Mouse (Mus musculus): ENCODE measurements around the gene Muc1. TPM values are rescaled to one million over a fixed set of nuclear protein-coding genes. Genes with fewer than 3 reads are reported as not detected.

The Muc1 gene
- 0.24 and 0.74 TPM in 2 replicates for polyA plus RNA-seq (2016; fragmentation: Nextera tagmentation; extraction: Ambion mirVana)

DNA sequence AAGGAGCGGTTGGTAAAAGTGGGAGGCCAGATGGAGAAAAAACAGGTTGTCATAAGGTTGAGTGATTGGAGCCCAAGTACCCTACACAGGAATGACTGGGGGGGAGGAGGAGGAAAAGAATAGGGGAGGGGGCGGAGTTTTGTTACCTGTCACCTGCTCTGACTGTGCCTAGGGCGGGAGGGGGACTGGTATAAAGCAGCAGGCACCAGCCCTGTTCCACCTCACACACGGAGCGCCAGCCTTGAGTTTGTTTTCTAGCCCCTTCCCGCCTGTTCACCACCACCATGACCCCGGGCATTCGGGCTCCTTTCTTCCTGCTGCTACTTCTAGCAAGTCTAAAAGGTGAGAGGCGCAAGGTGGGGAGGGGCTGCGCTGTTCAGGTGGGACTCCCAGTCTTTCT lies at the start of gene Muc1:
Gene Muc1 (plus strand): TSS at position 222 of the 400 bp plus-strand sequence.
- H3K4me3 ChIP-seq: peak within 1 kb of the TSS; percentile 66
- peaks cover 50% of the 10 kb centered on the region for H3K4me1 ChIP-seq
- 16% methylated on average over 10 of the region's 10 CpGs for WGBS
- no peaks in the 10 kb centered on the region for H3K9me3 ChIP-seq (replicated peaks)
- peak within 1 kb of the TSS; percentile 87 for H3K27ac ChIP-seq
- no peak for DNase-seq (ENCODE audit: low spot score)
- H3K27me3 ChIP-seq (ENCODE audit: low read depth, poor library complexity, severe bottlenecking): peaks cover 66% of the 10 kb centered on the region
- H3K36me3 ChIP-seq: peaks cover 16% of the 10 kb centered on the region

DNA sequence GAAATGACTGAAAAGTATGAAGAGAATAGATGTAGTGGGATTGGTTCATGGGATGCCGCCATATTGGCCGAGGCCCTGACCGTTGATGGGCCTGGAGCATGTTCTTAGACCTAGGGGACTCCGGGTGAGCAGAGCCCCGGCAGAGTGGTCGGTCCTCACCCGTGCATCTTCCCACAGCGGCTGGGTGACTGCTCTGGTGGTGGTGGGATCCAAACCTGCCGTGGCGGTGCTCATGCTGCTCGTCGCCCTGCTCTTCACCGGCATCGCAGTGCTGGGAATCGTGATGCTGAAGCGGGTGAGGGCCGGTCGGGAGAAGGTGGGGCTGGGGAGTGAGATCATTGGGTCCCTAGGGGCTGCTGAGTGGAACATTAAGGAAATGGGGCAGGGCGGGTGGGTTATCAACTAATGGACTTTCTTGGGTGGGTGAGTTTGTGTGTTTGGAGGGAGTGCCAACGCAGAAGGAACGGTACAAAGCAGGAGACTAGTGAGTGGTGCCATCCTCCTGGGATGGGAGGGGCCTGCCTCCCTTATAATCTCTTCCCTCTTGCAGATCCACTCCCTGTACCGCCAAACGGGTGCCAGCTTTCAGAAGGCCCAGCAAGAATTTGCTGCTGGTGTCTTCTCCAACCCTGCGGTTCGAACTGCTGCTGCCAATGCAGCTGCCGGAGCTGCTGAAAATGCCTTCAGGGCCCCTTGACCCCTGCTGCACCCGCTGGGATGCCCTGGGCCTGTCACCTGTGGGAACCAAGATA lies 46.9 kb upstream of the Muc1 start:
- Histone ChIP-seq H3K4me1 (peaks cover 61% of the 10 kb centered on the region), H3K9me3 (replicated peaks) (no peaks in the 10 kb centered on the region), H3K4me3 (no peak overlapping the region), H3K27me3 (ENCODE audit: low read depth, poor library complexity, severe bottlenecking) (no peaks in the 10 kb centered on the region), H3K27ac (no peak overlapping the region; the same call in 1 of the 2 replicates), H3K36me3 (peaks cover 48% of the 10 kb centered on the region)
- 89% methylated on average over 27 of the region's 27 CpGs for WGBS
- no peak for DNase-seq (ENCODE audit: low spot score)

DNA sequence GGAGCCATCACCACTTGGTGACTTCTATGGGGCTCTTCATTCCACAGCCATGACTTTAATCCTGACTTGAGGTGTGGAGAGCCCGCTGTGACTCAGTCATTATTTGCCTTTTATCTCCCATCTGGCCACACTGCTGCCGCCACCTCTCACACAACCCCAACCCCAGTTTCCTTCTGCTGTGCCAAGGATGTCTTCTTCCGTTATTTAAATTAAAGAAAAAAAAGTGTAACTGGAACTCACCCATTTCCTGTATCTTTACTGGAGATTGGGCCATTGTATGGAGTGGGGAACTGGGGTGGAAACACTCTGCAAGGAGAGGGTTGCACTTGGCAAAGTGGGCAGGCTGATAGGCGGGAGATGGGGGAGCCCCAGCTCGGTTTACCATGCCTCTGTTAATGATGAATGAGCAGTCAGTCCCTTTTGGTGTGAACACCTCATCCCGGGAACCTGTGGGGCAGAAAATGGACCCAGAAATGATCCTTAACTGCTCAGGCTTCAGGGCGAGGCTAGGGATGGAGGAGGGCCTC lies 46.3 kb upstream of the Muc1 start:
- Histone ChIP-seq H3K4me1 (peaks cover 66% of the 10 kb centered on the region), H3K36me3 (peaks cover 55% of the 10 kb centered on the region), H3K9me3 (replicated peaks) (no peaks in the 10 kb centered on the region), H3K27ac (peak overlapping the region; percentile 86), H3K27me3 (ENCODE audit: low read depth, poor library complexity, severe bottlenecking) (no peaks in the 10 kb centered on the region), H3K4me3 (peak overlapping the region; percentile 57)
- WGBS: 40% methylated on average over 7 of the region's 7 CpGs
- DNase-seq (ENCODE audit: low spot score): no peak

DNA sequence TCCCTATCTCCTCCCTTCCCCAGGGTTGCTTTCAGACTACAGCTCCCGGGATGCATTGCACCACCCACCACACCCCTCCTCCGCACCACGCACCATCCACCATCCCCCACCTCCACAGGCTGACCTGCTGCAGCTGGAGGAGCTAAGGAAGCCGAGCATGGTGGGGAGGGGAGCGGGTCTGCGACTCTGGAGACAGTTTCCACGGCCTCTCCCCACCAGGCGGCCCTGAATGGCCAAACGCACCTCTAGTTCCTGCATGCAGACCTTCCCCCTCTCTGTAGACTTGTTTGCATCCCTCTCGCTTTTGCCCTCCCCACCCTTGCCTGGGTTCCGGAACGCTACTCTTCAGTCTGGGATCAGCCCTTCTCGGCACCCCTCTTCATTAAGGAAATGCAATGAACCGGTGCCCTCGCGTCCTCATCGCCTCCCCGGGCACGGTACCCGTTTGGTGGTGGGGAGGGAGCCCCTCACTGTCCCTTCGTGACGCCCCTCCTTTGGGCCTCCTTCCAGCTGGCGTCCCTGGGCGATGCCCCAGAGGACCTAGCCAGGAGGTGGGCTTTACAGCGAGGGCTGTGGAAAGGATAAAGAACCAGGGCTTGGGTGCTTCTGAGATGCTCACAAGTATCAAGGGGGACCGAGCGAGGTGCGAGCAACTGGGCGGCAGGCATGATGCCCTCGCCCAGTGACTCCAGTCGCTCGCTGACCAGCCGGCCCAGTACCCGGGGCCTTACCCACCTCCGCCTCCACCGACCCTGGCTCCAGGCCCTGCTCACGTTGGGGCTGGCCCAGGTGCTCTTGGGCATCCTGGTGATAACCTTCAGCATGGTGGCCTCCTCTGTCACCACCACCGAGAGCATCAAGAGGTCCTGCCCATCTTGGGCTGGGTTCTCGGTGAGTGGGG lies 45.5 kb upstream of the Muc1 start, which contains the start of gene Fam189b:
Gene Fam189b (plus strand): TSS at position 86 of the 901 bp plus-strand sequence.
- Histone ChIP-seq H3K4me1 (peaks cover 67% of the 10 kb centered on the region), H3K4me3 (peak within 1 kb of the TSS; percentile 57), H3K36me3 (peaks cover 62% of the 10 kb centered on the region), H3K9me3 (replicated peaks) (no peaks in the 10 kb centered on the region), H3K27ac (peak within 1 kb of the TSS; percentile 86), H3K27me3 (ENCODE audit: low read depth, poor library complexity, severe bottlenecking) (no peaks in the 10 kb centered on the region)
- WGBS: 7% methylated on average over 39 of the region's 39 CpGs
- peak; percentile 89 for DNase-seq (ENCODE audit: low spot score)

DNA sequence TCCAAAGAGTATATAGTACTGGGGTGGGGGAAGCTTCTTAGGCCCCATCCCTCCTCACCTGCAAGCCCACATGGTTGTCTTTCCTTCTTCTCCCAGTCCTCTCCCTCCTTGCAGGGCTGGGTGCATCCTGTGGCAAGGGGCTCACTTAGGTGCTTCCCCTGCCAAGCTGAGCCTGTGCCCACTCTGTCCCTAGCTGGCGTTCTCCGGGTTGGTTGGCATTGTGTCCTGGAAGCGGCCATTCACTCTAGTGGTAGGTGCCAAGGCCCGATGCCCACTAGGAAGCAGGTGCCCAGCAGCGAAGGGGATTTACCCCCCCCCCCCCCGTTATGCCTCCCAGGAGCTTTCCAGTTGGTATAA lies 44.9 kb upstream of the Muc1 start:
- Histone ChIP-seq H3K4me1 (peaks cover 60% of the 10 kb centered on the region), H3K27ac (peak overlapping the region; percentile 86), H3K27me3 (ENCODE audit: low read depth, poor library complexity, severe bottlenecking) (no peaks in the 10 kb centered on the region), H3K36me3 (peaks cover 66% of the 10 kb centered on the region), H3K9me3 (replicated peaks) (no peaks in the 10 kb centered on the region), H3K4me3 (peak overlapping the region; percentile 57)
- WGBS: 82% methylated on average over 6 of the region's 6 CpGs
- no peak for DNase-seq (ENCODE audit: low spot score)

DNA sequence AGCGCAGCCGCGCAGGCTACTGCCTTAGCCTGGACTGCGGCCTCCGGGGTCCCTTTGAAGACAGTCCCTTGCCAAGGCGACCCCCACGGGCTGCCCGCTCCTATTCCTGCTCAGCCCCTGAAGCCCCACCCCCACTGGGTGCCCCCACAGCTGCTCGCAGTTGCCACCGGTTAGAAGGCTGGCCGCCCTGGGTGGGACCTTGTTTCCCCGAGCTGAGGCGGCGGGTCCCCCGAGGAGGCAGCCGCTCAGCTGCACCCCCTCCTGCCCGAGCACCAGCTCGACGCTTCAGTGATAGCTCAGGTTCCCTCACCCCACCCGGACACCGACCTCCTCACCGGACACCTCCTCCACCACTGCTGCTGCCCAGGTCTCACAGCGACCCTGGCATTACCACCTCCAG lies 41.7 kb upstream of the Muc1 start:
- no peaks in the 10 kb centered on the region for H3K27me3 ChIP-seq (ENCODE audit: low read depth, poor library complexity, severe bottlenecking)
- H3K36me3 ChIP-seq: peaks cover 34% of the 10 kb centered on the region
- 51% methylated on average over 23 of the region's 23 CpGs for WGBS
- H3K4me3 ChIP-seq: no peak overlapping the region
- no peaks in the 10 kb centered on the region for H3K9me3 ChIP-seq (replicated peaks)
- peaks cover 55% of the 10 kb centered on the region for H3K4me1 ChIP-seq
- H3K27ac ChIP-seq: peak overlapping the region; percentile 10; the same call in 1 of the 2 replicates
- DNase-seq (ENCODE audit: low spot score): no peak

DNA sequence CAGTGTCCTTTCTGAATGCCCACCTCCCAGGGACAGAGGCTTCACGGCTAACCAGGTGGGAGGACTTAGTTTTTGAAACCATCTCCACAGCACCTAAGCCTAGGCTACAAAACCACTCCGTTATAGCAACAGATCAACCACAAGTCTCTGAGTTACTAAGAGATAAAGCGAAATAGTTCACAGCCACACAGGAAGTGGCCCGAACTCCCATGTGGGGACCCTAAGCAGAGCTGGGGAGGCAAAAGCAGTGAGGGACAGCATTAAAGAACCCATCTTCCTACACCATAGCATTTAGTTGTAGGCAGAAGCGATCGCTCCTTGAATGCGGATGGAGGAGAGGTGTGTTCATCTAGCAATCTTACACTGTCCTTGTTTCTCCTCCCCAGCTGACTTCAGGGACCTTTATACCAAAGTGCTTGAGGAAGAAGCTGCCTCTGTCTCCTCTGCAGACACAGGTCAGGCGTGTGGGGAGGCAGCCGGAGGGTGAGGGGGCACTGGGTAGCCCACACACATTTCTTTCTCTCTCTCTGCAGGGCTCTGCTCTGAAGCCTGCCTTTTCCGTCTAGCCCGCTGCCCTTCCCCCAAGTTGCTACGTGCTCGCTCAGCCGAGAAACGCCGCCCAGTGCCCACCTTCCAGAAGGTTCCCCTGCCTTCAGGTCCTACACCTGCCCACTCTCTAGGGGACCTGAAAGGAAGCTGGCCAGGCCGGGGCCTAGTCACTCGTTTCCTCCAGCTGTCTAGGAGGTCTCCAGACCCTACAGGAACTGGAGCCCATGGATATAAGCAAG lies 41.0 kb upstream of the Muc1 start:
- 81% methylated on average over 18 of the region's 18 CpGs for WGBS
- Histone ChIP-seq H3K36me3 (peaks cover 27% of the 10 kb centered on the region), H3K27ac (no peak overlapping the region), H3K4me1 (peaks cover 48% of the 10 kb centered on the region), H3K9me3 (replicated peaks) (no peaks in the 10 kb centered on the region), H3K27me3 (ENCODE audit: low read depth, poor library complexity, severe bottlenecking) (no peaks in the 10 kb centered on the region), H3K4me3 (no peak overlapping the region)
- DNase-seq (ENCODE audit: low spot score): no peak

DNA sequence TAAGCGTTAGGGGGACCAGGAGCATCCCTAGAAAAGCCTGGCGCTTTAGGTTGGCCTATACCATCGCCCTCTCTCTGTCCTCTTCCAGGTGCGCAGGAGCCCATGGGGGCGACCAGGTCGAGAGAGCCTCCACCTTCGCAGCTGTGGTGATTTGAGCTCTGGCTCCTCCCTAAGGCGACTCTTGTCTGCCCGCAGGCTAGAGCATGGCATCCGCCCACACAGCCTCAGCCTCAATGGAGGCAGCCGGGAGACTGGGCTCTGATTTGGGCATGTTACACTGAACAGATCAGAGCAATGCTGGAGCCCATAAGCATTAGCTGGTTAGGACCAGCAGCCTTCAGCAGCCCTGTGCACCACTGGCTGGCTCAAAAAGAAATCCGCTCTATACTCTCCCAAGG lies 40.4 kb upstream of the Muc1 start:
- no peak overlapping the region for H3K27ac ChIP-seq
- H3K4me1 ChIP-seq: peaks cover 42% of the 10 kb centered on the region
- DNase-seq (ENCODE audit: low spot score): no peak
- no peaks in the 10 kb centered on the region for H3K9me3 ChIP-seq (replicated peaks)
- peaks cover 27% of the 10 kb centered on the region for H3K36me3 ChIP-seq
- H3K4me3 ChIP-seq: no peak overlapping the region
- WGBS: 72% methylated on average over 12 of the region's 12 CpGs
- H3K27me3 ChIP-seq (ENCODE audit: low read depth, poor library complexity, severe bottlenecking): no peaks in the 10 kb centered on the region

DNA sequence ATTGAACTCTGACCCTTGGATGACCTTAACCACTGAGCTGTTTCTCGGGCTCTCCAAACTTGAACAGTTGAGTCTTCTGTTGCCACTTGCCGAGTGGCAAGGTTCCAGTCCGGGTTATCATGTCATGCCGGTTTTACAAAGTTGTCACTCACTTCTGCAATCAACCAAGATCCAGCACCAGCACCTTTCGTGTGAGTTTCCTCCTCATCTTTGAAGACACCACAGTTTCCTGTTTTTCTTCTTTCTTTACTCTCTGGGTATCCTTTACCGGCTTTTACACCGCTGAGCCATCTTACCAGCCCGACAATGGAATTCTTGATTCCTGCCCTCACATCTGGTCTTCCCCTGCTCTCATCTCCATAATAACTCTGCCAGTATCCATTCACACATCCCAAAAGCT lies 38.4 kb upstream of the Muc1 start:
- H3K9me3 ChIP-seq (replicated peaks): no peaks in the 10 kb centered on the region

DNA sequence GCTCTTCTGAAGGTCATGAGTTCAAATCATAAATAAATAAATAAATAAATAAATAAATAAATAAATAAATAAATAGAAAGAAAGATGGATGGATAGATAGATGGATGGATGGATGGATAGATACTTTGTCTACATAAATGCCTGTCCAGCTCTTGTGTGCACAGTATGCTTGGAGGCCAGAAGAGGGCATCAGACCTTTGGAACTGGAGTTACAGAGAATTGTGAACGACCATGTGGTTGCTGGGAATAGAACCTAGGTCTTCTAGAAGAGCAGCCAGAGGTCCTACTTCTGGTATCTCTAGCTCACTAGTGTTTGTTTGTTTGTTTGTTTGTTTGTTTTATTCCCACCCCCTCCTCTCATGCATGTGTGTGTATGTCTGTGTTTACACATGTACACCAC lies 35.5 kb upstream of the Muc1 start:
- DNase-seq (ENCODE audit: low spot score): no peak
- Histone ChIP-seq H3K4me3 (no peak overlapping the region), H3K27ac (no peak overlapping the region)

More for the DNA sequence above, 38.4 kb upstream of the Muc1 start:
- Histone ChIP-seq H3K27me3 (ENCODE audit: low read depth, poor library complexity, severe bottlenecking) (no peaks in the 10 kb centered on the region), H3K36me3 (peaks cover 27% of the 10 kb centered on the region), H3K4me3 (no peak overlapping the region), H3K27ac (no peak overlapping the region), H3K4me1 (peaks cover 23% of the 10 kb centered on the region)
- WGBS: 93% methylated on average over 8 of the region's 8 CpGs
- no peak for DNase-seq (ENCODE audit: low spot score)

DNA sequence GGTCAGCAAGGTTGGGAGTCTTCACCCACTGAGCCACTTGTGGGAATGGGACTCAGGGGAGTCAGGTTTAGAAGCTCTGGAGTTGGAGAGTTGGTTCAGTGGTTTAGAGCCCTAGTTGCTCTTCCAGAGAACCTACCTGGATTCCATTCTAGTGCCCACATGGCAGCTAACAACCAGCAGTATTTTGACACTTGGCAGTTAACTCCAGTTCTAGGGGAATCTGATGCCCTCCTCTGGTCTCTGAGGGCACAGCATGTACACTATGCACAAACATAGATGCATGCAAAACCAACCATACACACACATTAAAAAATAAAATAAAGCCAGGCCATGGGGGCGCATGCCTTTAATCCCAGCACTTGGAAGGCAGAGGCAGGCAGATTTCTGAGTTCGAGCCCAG lies 35.0 kb upstream of the Muc1 start:
- DNase-seq (ENCODE audit: low spot score): no peak

More for the DNA sequence above, 35.5 kb upstream of the Muc1 start:
- H3K9me3 ChIP-seq (replicated peaks): no peaks in the 10 kb centered on the region
- H3K4me1 ChIP-seq: peaks cover 16% of the 10 kb centered on the region
- WGBS: 72% methylated on average over 1 of the region's 1 CpGs
- H3K36me3 ChIP-seq: peaks cover 6% of the 10 kb centered on the region
- H3K27me3 ChIP-seq (ENCODE audit: low read depth, poor library complexity, severe bottlenecking): no peaks in the 10 kb centered on the region

More for the DNA sequence above, 35.0 kb upstream of the Muc1 start:
- H3K9me3 ChIP-seq (replicated peaks): no peaks in the 10 kb centered on the region
- no peaks in the 10 kb centered on the region for H3K27me3 ChIP-seq (ENCODE audit: low read depth, poor library complexity, severe bottlenecking)
- H3K4me3 ChIP-seq: no peak overlapping the region
- no peak overlapping the region for H3K27ac ChIP-seq
- H3K36me3 ChIP-seq: peaks cover under 1% of the 10 kb centered on the region
- 86% methylated on average over 2 of the region's 2 CpGs for WGBS
- H3K4me1 ChIP-seq: peaks cover 16% of the 10 kb centered on the region

Data from limb, embryonic 10.5 days (tissue).